Mouse (Mus musculus) layer of hippocampus, adult 9-10 months (tissue): ENCODE data around the gene Bglap3.

ENCODE experiments used
- DNase-seq: peaks from one replicate; pipeline ENCODE4 v3.0.0; 2022; ENCODE audit warnings: low spot score

Bglap3 gene

GRCm38 (mm10) chr3:88335436-88336053 lies 37.0 kb downstream of the Bglap3 start:
- DNase-seq = no peak

- no peak for DNase-seq
These were observed 37.6 kb downstream of the Bglap3 start for GRCm38 (mm10) chr3:88334902-88335435.

GRCm38 (mm10) chr3:88334029-88334658 lies 38.4 kb downstream of the Bglap3 start:
- DNase-seq = no peak

- no peak for DNase-seq
These were observed 41.3 kb downstream of the Bglap3 start for GRCm38 (mm10) chr3:88331282-88331681.

GRCm38 (mm10) chr3:88328956-88329355 lies 43.6 kb downstream of the Bglap3 start:
- DNase-seq = no peak

- DNase-seq = no peak
These were observed 47.6 kb downstream of the Bglap3 start, which contains the start of gene Glmp for GRCm38 (mm10) chr3:88324951-88325405. Gene Glmp, plus strand, starts transcription at chr3:88325023.
